Mouse (Mus musculus) heart, adult 2 months (tissue): ENCODE results near the gene Ubqln2.

Source experiments
- CTCF ChIP-seq: fragments of 200-600 bp; IDR thresholded peaks from 2 replicates; pipeline ENCODE4 v1.8.1; 2022; ENCODE audit warnings: antibody characterized with exemption, mild to moderate bottlenecking, moderate library complexity
- EP300 ChIP-seq: fragments of 200-500 bp; IDR thresholded peaks from 2 replicates; pipeline ENCODE4 v1.6.1; 2011; ENCODE audit warnings: low read depth, low read length, control low read depth; ENCODE audit not compliant: insufficient read depth
- POLR2A ChIP-seq: fragments of 200-500 bp; IDR thresholded peaks from 2 replicates; pipeline ENCODE4 v1.6.1; 2011; ENCODE audit warnings: mild to moderate bottlenecking, low read depth, low read length, control low read depth; ENCODE audit not compliant: insufficient read depth

DNA sequence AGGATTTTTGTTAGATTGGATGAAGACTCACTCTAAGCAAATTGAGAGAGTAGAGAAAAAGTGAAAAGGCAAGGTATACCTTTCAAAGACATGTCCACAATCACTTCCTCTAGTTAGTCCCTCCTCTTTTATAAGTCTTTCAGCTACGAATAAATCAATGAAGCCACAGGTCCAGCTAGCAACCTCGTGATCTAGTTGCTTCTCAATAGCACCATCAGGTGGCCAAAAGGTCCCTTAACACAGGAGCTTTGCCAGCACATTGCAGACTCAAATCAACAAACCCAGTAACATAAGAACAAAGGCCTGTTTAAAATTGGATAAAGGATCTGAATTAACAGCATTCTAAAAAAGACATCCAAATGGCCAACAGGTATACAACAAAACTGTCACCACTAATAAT, 30.4 kb downstream of the Ubqln2 start:
- TF ChIP-seq CTCF = peak; percentile 52
- no peak for TF ChIP-seq EP300
- no peak for TF ChIP-seq POLR2A
